Mouse (Mus musculus) liver, adult 2 months (tissue): ENCODE results near the gene Tmem120a. TPM values are rescaled to one million over a fixed set of nuclear protein-coding genes. Genes with fewer than 3 reads are reported as not detected.

Experiments
- DNase-seq: peaks from one replicate; pipeline ENCODE4 v3.0.0-alpha.2; 2011; ENCODE audit warnings: low read depth, low spot score; ENCODE audit errors: extremely low read depth
- H3K27ac ChIP-seq: fragments of 200-500 bp; replicated peaks from 2 replicates; pipeline ENCODE4 v1.5.1; 2012; ENCODE audit warnings: low read depth, mild to moderate bottlenecking, control low read depth, inconsistent platforms, low read length; ENCODE audit not compliant: insufficient read depth
- H3K27me3 ChIP-seq: fragments of 200-500 bp; 2 replicates; pipeline ENCODE4 v1.6.1; 2012; ENCODE audit warnings: mild to moderate bottlenecking, moderate library complexity, low read length, inconsistent platforms; ENCODE audit not compliant: control insufficient read depth, insufficient read depth
- H3K36me3 ChIP-seq: fragments of 200-500 bp; 2 replicates; pipeline ENCODE4 v1.6.1; 2012; ENCODE audit warnings: low read length, inconsistent platforms; ENCODE audit not compliant: control insufficient read depth, insufficient read depth
- H3K4me1 ChIP-seq: fragments of 200-500 bp; 2 replicates; pipeline ENCODE4 v1.6.1; 2011; ENCODE audit warnings: low read length; ENCODE audit not compliant: control insufficient read depth, insufficient read depth
- H3K4me3 ChIP-seq: fragments of 200-500 bp; 2 replicates; pipeline ENCODE4 v1.5.1; 2011; ENCODE audit warnings: low read depth, mild to moderate bottlenecking, control low read depth, low read length, moderate library complexity; ENCODE audit not compliant: insufficient read depth
- H3K79me2 ChIP-seq: fragments of 200-500 bp; 2 replicates; pipeline ENCODE4 v1.6.1; 2012; ENCODE audit warnings: inconsistent platforms, mild to moderate bottlenecking, low read length, moderate library complexity; ENCODE audit not compliant: control insufficient read depth, insufficient read depth
- H3K9ac ChIP-seq: fragments of 200-500 bp; 2 replicates; pipeline ENCODE4 v1.6.1; 2012; ENCODE audit warnings: low read depth, mild to moderate bottlenecking, control low read depth, inconsistent platforms, low read length
- CTCF ChIP-seq: fragments of 200-500 bp; IDR thresholded peaks from 2 replicates; pipeline ENCODE4 v1.5.1; 2011; ENCODE audit warnings: low read depth, low read length, control low read depth
- POLR2A ChIP-seq: fragments of 200-500 bp; IDR thresholded peaks from 2 replicates; pipeline ENCODE4 v1.6.1; 2011; ENCODE audit warnings: low read length, control low read depth; ENCODE audit not compliant: insufficient read depth; ENCODE audit errors: extremely low read depth
- WGBS: fragments of 180-500 bp; shearing (Covaris S2); methylation state at CpG from one replicate; pipeline ENCODE4 v1.1.7; 2018; 5-methylcytosine and 5-hydroxymethylcytosine counted together
- polyA plus RNA-seq: library from polyadenylated mRNA; depleted of rRNA; stranded (reverse); fragments of >200 nt; gene quantifications from 2 replicates; pipeline ENCODE4 v1.2.3, GENCODE M21; 2012
- total RNA-seq: library from RNA; depleted of rRNA; stranded (reverse); fragments of >200 nt; gene quantifications from 2 replicates; pipeline ENCODE4 v1.2.3, GENCODE M21; 2014

The Tmem120a gene
- total and polyA plus RNA-seq, 2 experiments: 52.9 to 55.2 TPM

GRCm38 (mm10) chr5:135710599-135711214 is 33.5 kb downstream of the Tmem120a start:
- H3K36me3 ChIP-seq: peaks cover 33% of the 10 kb centered on the region
- no peak overlapping the region for H3K4me3 ChIP-seq
- no peaks in the 10 kb centered on the region for H3K27me3 ChIP-seq
- peaks cover 32% of the 10 kb centered on the region for H3K79me2 ChIP-seq
- H3K4me1 ChIP-seq: peaks cover 52% of the 10 kb centered on the region
- H3K27ac ChIP-seq: peak overlapping the region; percentile 25
- DNase-seq: peak; percentile 76
- WGBS: 25% methylated on average over 7 of the region's 7 CpGs
- H3K9ac ChIP-seq: 0 out of 2 replicates have a peak overlapping the region, but pooled peaks have one; percentile 5
- TF ChIP-seq POLR2A: no peak
- TF ChIP-seq CTCF: no peak

- peaks cover 29% of the 10 kb centered on the region for H3K36me3 ChIP-seq
- TF ChIP-seq POLR2A: no peak
- TF ChIP-seq CTCF: no peak
- H3K4me1 ChIP-seq: peaks cover 54% of the 10 kb centered on the region
- no peak overlapping the region for H3K27ac ChIP-seq
- no peaks in the 10 kb centered on the region for H3K27me3 ChIP-seq
- peak overlapping the region; percentile 6; the same call in 1 of the 2 replicates for H3K9ac ChIP-seq
- WGBS: 86% methylated on average over 5 of the region's 5 CpGs
- peaks cover 31% of the 10 kb centered on the region for H3K79me2 ChIP-seq
- H3K4me3 ChIP-seq: no peak overlapping the region
- no peak for DNase-seq
Observed at GRCm38 (mm10) chr5:135709716-135710115, 34.5 kb downstream of the Tmem120a start.

- peak; percentile 100 for DNase-seq
- WGBS: 4% methylated on average over 1 of the region's 1 CpGs
- peaks cover 24% of the 10 kb centered on the region for H3K36me3 ChIP-seq
- H3K27ac ChIP-seq: peak overlapping the region; percentile 58
- peak; percentile 21; the same call in 1 of the 2 replicates for TF ChIP-seq CTCF
- no peak for TF ChIP-seq POLR2A
- no peaks in the 10 kb centered on the region for H3K27me3 ChIP-seq
- H3K4me3 ChIP-seq: no peak overlapping the region
- peaks cover 40% of the 10 kb centered on the region for H3K79me2 ChIP-seq
- H3K4me1 ChIP-seq: peaks cover 65% of the 10 kb centered on the region
- H3K9ac ChIP-seq: no peak overlapping the region
Observed at GRCm38 (mm10) chr5:135707855-135708254, 36.4 kb downstream of the Tmem120a start.

GRCm38 (mm10) chr5:135707039-135707438 is 37.2 kb downstream of the Tmem120a start:
- Histone ChIP-seq H3K79me2 (peaks cover 41% of the 10 kb centered on the region), H3K4me1 (peaks cover 67% of the 10 kb centered on the region), H3K36me3 (peaks cover 29% of the 10 kb centered on the region), H3K9ac (peak overlapping the region; percentile 16; the same call in 1 of the 2 replicates), H3K4me3 (no peak overlapping the region), H3K27me3 (no peaks in the 10 kb centered on the region), H3K27ac (peak overlapping the region; percentile 58)
- TF ChIP-seq CTCF (no peak), POLR2A (no peak)
- 91% methylated on average over 13 of the region's 13 CpGs for WGBS
- no peak for DNase-seq

GRCm38 (mm10) chr5:135705383-135705782 is 38.9 kb downstream of the Tmem120a start:
- Histone ChIP-seq H3K79me2 (peaks cover 50% of the 10 kb centered on the region), H3K4me1 (peaks cover 61% of the 10 kb centered on the region), H3K9ac (no peak overlapping the region), H3K27ac (no peak overlapping the region), H3K4me3 (no peak overlapping the region), H3K36me3 (peaks cover 38% of the 10 kb centered on the region), H3K27me3 (no peaks in the 10 kb centered on the region)
- WGBS: 67% methylated on average over 4 of the region's 4 CpGs
- no peak for DNase-seq
- TF ChIP-seq CTCF: no peak
- TF ChIP-seq POLR2A: no peak

- H3K79me2 ChIP-seq: peaks cover 59% of the 10 kb centered on the region
- no peak for DNase-seq
- H3K9ac ChIP-seq: no peak overlapping the region
- peaks cover 63% of the 10 kb centered on the region for H3K4me1 ChIP-seq
- 0 out of 2 replicates have a peak overlapping the region, but pooled peaks have one; percentile 6 for H3K27ac ChIP-seq
- no peaks in the 10 kb centered on the region for H3K27me3 ChIP-seq
- no peak overlapping the region for H3K4me3 ChIP-seq
- peaks cover 41% of the 10 kb centered on the region for H3K36me3 ChIP-seq
- 88% methylated on average over 7 of the region's 7 CpGs for WGBS
- TF ChIP-seq POLR2A (no peak), CTCF (no peak)
Observed at GRCm38 (mm10) chr5:135703431-135703830, 40.8 kb downstream of the Tmem120a start.
